Mouse (Mus musculus) R1 (cell line): ENCODE measurements at regions not wholly inside any gene's neighbourhood (a gene's known extent, or its start where the extent isn't known, plus 50 kb on each side); places are given as distances from the start of the nearest gene placed in this dataset.

Source experiments
- DNase-seq: peaks from one replicate; pipeline ENCODE4 v3.0.0-alpha.2; 2018; ENCODE audit warnings: low read depth, low spot score

- DNase-seq: no peak
Measured at GRCm38 (mm10) chr9:94467846-94468245, 70.0 kb downstream of the 1190002N15Rik start.

- no peak for DNase-seq
Measured at GRCm38 (mm10) chr9:94456085-94456531, 81.8 kb downstream of the 1190002N15Rik start.

DNA sequence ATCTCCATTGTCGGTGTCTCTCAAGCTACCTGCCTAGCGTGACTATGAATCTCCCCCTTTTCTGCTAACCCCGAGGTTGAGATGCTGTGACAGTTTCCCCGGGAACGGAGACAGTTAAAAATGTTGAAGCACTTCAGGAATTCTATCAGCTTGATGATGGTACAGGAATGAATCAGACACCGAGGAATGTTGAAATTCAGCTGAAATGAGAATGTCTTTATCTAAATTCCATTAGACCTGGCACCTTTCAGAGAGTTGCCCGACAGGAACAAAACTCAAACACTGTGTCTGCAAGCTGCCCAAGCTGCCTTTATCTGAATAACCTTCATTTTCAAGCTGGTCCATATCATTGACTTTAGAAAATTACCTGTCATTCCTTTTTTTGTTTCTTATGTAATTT, 82.4 kb downstream of the 1190002N15Rik start:
- DNase-seq: no peak

GRCm38 (mm10) chr9:94449911-94450310, 88.0 kb downstream of the 1190002N15Rik start:
- DNase-seq: no peak

DNA sequence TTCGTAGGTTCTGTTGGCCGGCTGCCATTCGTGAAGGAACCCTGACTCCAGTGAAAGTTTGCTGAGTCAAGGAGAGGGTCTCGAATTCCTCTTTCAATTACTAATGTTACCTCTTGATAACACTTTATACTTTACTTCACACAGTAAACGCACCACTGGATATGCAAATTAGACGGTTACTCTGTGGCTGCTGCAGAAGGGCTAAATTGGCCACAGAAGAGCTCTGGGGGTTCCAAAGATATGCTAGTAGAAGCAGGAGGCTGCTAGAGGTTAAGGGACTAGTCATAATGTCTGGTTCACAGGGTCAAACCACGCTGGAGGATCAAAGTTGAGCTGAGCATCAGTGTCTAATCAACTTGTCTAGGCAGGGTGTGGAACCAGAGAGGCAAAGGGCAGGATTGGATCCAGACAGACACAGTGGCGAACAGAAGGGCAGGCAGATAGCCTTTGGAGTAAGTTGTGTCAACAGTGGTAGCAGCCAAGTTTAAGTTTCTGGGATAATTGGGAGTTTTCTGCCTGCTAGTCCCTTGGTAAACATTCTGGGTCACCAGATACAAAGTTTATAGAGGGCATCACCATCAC, 91.6 kb downstream of the 1190002N15Rik start:
- DNase-seq: no peak

DNA sequence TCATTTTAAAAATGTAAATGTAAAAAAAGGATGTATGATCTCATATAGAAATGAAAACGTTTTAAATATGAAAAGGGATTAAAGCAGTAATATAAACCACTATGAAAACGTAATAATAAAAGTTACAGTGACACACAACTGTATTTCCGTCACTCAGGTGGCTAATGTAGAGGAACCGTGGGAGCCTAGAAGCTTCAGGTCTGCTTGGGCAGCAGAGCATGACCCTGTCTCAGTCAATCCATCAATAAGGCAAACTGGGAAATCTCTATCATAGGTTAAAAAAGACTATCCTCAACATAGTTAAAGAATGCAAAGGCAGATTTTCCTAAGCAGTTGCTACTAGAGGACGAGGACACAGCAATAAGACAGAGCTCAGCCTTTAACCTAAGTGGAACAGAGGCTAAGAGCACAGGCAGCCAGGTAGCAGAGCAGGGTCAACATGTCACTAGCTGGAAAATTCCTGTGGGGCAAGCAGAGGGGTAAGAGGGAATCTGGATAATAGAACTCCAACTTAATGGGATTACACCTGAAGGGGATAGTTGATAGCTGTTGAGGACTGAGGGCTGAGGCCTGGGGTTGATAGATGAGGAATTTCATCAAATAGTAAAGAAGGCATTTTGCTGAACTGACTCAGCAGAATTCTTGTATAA, 93.6 kb downstream of the 1190002N15Rik start:
- no peak for DNase-seq

GRCm38 (mm10) chr9:94441393-94441792, 96.5 kb downstream of the 1190002N15Rik start:
- DNase-seq: no peak

- DNase-seq: no peak
Measured at GRCm38 (mm10) chr9:94433468-94433867, 104.4 kb downstream of the 1190002N15Rik start.

DNA sequence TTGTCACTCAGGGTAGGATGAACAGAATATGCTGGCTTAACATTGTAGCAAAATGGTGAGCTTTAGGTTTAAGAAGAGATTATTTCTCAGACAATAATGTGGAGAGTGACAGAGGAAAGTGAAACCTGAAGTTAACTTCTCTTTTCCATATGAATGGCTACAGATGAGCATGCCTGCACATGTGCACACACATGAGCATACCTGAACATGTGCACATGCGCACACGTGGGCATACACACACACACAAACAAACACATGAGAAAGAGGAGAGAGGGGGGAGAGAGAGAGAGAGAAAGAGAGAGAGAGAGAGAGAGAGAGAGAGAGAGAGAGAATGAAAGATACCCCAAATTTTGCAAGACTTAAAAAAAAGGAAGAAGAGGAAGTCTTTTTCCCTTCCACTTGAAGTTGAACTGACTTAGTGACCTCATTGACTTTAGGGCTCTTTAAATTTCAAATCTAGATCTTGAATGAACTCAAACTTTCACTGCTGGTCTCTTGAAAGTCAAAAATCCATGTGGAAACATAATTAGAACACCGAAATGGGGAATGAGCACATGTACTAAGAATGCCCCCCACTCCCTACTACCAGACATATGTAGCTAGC, 105.6 kb downstream of the 1190002N15Rik start:
- DNase-seq: no peak

DNA sequence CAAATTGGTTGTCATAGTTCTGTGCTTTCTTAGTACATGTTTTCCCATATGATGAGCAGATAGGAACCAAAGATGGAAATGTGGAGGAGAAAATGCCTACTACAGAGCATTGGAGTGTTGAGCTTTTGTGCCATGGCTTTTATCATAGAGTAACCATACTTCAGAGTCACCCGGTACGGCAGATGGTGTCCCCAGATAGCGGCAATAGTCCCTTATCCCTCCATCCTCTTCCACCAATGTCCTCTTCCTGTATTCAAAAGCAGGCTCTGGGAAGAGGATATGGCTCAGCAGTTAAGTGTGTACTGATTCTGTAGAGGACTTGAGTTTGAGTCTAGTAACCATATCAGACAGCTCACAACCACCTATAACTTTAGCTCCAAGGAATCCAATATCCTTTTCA, 106.3 kb downstream of the 1190002N15Rik start:
- no peak for DNase-seq

DNA sequence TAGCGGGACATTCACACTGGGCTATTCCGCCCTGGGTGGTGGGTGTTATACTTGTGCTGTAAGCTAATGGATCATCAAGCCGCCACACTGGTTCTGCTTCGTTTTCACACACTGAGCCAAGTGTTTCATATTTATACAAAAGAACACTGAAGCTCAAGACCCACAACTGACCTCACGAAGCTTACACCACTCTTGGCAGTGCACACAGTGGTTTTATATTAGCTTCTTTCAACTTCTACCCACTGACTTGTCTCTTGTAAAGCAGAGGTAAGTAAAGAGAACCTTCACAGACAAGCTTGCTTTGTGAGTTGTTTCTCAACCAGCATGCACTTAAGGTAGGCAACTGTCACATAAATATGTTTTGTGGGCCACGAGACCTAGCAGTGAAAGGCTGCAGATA, 106.9 kb downstream of the 1190002N15Rik start:
- no peak for DNase-seq

GRCm38 (mm10) chr9:94426740-94427139, 111.1 kb downstream of the 1190002N15Rik start:
- DNase-seq: no peak

- no peak for DNase-seq
Measured at GRCm38 (mm10) chr9:94425804-94426203, 112.1 kb downstream of the 1190002N15Rik start.

- DNase-seq: no peak
Measured at GRCm38 (mm10) chr9:94424438-94425135, 113.3 kb downstream of the 1190002N15Rik start.

DNA sequence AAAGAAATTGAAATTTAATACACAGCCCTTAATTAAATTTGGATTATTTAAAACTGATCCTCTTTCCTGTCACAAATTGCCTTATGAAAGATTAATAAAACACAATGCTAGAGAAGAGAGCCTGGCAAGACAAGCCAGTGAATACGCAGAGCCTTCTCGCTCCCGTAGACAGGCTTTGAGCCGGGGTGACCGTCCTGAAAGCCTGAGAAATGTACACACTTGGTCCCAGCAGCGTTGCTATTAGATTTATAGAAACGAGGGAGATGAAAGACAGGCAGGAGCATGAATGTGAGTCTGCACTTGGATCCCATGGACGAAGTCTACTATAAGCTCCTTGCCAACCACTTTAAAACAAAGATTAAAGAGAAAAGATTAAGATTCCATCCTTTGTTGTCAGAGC, 127.3 kb downstream of the 1190002N15Rik start:
- no peak for DNase-seq

DNA sequence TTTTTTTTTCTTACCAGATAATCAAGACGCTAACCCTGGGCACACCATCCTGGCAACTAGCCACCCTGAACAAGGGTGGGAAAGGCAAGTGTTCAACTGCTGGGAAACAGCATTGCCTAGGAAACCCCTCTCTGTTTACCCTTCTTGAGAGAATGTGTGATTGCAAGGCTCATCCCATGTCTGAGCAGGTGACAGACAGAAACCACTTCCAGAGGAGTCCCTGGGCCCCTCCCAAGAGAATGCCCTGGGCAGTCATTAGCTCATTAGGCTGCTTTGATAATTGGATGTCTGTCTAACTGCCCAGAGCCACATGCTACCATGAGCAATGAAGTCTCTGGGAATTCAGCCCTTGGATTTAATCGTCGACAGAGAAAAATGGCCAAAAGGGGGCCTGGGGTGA, 127.8 kb downstream of the 1190002N15Rik start:
- DNase-seq: no peak

DNA sequence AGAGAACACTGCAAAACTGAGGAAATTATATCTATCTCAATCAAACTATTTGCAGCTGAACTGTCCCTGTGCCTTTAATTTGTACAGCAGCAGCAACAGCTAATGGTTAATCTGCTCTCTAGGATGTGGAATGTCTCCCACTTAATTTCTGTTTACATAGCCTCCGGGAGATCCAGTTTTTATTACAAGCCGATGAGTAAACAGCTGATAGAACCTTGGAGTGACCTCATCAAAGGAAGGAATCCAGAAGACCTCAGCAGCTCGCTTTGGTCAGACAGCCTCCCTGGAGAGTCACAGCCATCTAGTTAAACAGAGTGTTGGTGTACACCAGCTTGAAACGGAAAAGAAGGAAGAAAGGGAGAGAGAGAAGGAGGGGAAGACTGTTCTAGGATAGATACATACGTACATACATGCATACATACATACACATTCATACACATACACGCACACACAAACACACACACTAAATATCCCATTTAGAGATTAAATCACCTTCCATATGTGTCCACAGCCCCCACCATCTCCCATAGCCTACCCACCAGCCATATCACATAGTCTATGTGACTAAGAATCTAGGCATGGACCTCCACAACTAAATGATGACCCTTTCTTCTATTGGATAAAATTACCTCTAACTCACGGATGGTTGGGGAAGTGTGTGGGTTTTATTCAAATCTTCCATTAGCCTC, 129.1 kb downstream of the 1190002N15Rik start:
- no peak for DNase-seq

DNA sequence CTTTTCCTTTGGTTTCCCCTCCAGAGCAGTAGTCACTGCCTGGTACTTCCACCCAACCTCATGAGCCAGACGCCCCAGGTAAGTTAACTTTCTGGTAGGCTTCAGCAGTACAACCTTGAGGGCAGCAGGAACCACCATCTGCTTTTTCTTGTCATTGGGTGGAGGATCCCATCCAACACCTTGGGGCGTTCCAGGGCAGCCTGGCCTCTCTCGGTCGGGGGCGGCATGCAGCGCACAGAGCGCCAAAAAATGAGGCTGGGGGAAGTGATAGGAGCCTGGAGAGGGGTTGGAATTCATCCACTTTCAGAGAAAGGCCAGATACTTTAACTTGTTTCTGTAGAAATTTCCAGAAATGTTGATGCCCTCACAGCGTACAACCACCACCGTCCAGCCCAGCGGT, 130.2 kb downstream of the 1190002N15Rik start:
- DNase-seq: no peak

DNA sequence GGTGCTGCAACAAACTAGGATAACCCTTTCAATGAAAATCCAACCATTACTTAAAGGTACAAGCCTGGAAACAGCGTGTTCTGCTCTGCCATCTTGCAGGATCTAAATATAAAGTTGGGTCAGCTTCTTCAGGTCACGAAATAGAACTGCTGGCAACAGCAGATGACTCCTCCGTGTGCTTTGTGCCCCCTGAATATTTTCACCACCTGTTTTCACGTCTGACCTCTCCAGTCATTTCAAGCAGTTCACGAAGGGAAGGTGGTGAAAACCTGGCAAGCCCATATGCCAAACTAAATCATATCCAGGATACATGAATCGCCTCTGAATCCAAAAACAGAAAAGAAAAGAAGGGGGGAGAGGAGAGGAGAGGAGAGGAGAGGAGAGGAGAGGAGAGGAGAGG, 133.3 kb downstream of the 1190002N15Rik start:
- no peak for DNase-seq

GRCm38 (mm10) chr9:94400596-94400995, 137.3 kb downstream of the 1190002N15Rik start:
- no peak for DNase-seq

GRCm38 (mm10) chr9:94395215-94395614, 142.7 kb downstream of the 1190002N15Rik start:
- DNase-seq: no peak

DNA sequence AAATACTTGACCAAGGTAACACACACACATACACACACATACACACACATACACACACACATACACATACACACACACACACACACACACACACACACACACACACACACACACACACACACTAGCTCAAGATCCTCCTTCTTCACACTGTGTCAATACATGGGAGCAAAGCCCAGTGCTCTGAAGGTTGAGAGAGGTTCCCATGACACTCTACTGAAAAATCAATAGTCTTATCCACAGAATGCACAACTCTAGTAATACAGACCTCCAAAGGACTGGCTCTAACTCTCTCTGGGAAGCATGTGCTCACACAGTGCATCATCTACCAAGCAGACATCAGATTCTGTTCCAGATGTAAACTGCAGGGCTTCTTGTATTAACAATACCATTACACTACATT, 151.7 kb downstream of the 1190002N15Rik start:
- DNase-seq: no peak
